Mouse (Mus musculus) layer of hippocampus, adult 11-12 months (tissue): Measurements from ENCODE around the gene Pygl.

ENCODE experiments used
- DNase-seq: peaks from one replicate; pipeline ENCODE4 v3.0.0; 2022; ENCODE audit warnings: low spot score

The Pygl gene

GRCm38 (mm10) chr12:70231294-70231693 lies at the start of gene Pygl:
Gene Pygl (minus strand): TSS chr12:70231488.
- no peak for DNase-seq

GRCm38 (mm10) chr12:70280930-70281329 lies 49.6 kb upstream of the Pygl start:
- DNase-seq: no peak

- no peak for DNase-seq
These were observed 49.1 kb upstream of the Pygl start for GRCm38 (mm10) chr12:70280381-70280780.

- DNase-seq: no peak
These were observed 46.0 kb upstream of the Pygl start for GRCm38 (mm10) chr12:70277071-70277939.

DNA sequence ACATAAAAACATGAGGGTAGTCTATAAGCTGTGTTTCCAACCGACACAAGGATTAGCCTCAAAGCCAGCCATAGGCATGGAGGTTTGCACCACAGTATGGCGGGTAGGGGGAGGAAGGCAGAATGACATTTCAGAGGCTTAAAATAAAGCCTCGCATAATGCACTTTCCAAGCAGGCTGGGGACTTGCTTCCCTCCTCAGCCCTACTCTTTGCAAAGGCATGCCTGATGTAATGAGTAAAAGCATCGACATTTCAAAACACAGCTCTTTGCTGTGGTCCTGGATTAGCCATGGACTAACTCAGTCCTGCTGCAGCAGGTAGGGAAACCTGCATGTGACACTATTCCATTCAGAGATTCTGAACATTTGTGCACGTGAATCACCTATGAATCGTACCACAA lies 38.4 kb upstream of the Pygl start:
- no peak for DNase-seq

GRCm38 (mm10) chr12:70267314-70267713 lies 36.0 kb upstream of the Pygl start:
- DNase-seq: no peak

- no peak for DNase-seq
These were observed 35.2 kb upstream of the Pygl start for GRCm38 (mm10) chr12:70266494-70266931.

GRCm38 (mm10) chr12:70263721-70264120 lies 32.4 kb upstream of the Pygl start:
- no peak for DNase-seq

DNA sequence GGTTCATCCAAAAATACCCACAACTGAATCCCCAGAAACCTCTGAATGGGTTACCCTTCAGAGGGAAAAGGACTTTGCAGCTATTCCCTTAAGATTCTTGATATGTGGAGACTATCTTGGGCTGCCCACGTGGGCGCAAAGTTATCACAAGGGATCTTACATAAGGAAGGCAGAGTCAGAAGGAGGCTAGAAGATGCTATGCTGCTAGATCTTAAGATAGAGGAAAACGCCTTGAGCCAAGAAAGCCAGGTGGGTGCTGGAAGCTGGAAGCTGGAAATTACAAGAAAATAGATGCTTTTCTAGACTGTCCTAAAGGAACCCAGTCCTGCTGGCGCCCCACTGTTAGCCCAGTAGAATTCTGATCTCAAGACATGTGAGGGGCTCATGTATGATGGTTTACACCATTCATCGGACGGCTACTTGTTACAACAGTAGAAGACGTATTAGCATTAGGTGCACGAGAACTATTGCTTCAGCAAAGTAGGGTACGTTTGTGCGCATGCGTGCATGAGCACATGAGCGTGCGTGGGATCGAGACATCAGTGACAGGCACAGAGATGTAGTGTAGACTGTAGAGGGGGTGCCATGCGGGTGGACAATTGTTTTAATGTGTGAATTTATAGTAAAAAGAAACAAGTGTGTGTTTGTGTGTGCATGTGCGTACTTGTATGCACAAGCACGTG lies 31.1 kb upstream of the Pygl start:
- peak; percentile 51 for DNase-seq

GRCm38 (mm10) chr12:70251210-70251884 lies 20.1 kb upstream of the Pygl start:
- no peak for DNase-seq

GRCm38 (mm10) chr12:70249616-70250157 lies 18.4 kb upstream of the Pygl start:
- no peak for DNase-seq

DNA sequence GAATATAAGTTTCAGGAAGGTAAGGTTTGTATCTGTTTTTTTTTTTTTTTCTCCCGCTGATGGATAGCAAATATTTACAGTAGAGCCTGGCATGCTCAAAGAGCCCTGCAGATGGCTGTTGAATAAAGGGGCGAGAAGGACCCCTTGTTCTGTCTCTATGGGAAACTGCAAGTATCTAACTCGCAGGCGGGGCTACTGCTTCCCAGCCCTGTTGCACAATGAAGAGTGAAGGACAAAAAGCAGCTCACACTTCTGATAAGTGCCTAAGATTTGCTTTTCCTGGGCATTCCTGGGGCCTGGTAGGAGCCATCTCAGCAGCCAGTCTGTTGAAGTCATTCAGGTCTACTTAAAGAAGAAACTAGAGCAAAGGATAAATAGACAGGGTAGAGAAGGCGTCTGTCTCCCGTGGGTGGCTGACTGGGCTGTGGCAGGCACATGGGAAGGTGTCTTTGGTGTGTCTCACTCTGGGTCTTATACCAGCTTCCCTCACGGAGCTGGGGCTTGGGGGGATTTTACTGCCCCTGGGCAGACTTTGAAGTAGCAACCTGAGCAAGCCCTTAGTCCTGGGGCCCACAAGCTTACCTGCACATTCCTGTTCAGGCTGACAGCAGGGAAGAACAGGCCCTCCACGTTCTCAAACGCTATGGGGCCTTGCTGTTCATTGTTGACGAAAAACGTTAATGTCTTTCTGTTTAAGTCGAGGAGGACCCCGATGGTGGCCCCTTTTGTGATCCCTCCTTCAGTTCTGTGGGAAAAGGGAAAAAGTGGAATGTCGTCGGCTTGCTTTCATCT lies 16.6 kb upstream of the Pygl start:
- DNase-seq: no peak

DNA sequence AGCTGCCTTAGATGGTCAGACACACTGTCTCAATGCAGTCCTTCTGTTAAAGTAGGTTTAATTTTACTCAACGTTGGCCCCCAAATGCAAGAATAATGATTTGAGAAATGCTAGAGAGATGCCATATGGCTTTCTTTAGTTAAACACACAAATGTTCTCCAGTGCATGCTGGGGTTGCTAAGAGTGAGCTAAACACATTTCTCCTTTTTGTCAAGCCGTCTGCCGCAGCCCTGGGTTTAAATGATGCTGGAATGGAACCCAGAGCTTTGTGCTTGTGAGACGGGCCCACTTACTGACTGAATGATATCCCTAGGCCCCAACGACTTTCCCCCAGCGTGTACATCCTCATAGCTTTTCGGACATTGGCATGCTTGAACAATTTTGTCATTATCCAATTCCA lies 11.3 kb upstream of the Pygl start:
- DNase-seq: peak; percentile 48

DNA sequence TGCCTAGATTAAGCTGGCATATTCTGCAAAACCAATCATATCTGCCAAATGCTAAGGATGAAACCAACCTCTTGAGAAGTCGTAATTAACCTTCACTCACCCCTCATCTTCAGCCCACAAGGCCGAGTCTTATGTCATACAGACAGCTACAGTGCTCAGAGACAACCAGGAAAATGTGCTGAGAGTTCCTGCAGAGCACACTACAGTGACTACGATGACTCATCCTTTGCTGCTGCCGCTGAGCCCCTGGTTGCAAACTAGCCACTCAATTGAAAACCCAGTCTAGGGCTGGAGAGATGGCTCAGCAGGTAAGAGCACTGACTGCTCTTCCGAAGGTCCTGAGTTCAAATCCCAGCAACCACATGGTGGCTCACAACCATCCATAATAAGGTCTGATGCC lies 8.5 kb upstream of the Pygl start:
- no peak for DNase-seq

DNA sequence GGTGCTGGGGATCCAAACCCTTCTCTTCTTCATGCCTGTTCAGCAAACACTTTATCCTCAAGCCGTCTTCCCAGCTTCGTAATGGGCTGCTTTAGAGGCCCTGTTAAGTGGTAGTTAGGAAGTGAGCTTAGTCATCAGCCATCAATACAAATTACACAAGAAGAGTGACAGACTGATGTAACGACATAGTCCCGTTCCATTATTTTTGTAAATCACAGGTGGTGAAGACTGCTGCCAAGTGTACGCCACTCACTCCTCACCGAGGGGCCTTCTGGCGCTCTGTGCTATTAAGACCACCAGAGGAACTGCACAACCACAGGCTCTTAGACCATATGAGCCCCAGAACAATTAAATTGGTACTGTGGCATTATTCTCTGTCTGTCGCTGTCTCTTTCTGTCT lies 7.3 kb upstream of the Pygl start:
- DNase-seq: no peak

DNA sequence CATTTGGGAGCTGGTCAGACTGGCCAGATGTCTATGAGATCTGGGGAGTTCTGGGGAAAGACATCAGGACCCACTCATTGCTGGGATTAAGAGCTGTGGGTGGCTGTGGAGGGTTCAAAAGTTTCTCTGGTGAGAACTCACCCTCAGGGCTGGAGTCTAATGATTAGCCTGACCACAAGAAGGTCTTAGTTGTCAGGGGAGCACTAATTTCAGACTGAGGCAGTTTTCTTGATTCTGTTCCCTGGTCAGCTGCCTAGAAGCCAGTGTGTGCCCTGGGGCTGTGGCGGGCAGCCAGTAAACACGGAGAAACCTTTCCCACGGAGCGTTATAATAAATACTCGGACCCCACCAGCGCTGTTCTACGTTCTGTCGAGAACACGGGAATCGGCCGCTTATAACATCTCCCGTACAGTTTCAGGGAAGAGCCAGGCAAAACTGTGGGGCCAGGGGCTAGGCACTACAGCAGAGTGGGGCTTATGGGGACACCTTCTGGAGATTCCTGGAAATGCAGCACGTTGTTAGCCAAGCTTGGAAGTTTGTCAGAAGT lies 3.7 kb upstream of the Pygl start:
- DNase-seq: peak; percentile 74

- no peak for DNase-seq
These were observed 3.1 kb upstream of the Pygl start for GRCm38 (mm10) chr12:70234411-70234810.

- no peak for DNase-seq
These were observed 2.5 kb upstream of the Pygl start for GRCm38 (mm10) chr12:70233637-70234315.

DNA sequence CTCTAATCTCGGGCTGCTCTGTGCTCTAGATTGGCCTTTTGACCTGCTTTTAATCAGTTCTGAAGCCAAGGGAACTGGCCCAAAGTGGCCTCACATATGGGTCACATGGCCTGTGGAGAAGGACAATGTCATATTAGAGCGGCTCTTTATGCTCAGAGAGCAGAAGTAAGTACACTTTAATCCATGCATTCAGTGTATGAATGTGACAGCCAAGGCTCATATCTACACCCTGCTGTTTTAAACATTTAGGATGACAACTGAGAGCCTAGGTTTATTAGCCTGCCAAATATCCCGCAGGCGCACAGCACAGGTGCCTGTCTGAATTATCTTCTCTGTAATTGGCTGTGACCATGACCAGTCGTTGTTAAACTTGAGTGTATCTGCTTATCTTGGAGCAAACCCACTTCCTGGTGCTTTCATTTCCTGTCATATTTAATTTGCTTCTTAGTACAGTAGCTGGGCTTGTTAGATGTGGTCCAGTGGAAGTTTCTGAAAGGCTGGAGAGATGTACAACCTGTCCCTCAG lies 794 bp upstream of the Pygl start:
- no peak for DNase-seq

DNA sequence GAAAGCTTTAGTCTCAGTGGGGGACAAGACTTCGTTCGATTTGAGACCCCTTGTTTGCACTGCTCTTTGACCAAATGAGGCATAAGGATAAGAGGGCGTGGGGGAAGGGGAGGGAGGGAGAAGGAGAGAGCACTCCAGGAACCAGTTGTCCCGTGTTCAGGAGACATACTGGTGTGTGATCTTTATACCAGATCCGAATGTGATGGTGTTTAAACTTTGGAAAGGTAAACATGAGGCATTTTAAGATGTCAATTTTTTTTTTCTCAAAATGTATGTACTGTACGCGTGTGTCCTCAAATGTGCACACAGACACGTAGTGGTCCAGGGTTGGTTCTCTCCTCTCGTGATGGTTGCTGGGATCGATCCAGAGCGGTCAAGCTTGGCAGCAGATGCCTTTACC lies 3.1 kb downstream of the Pygl start:
- DNase-seq: no peak
